Mouse (Mus musculus): Measurements from ENCODE around the gene Gstp1.

Gene Gstp1

DNA sequence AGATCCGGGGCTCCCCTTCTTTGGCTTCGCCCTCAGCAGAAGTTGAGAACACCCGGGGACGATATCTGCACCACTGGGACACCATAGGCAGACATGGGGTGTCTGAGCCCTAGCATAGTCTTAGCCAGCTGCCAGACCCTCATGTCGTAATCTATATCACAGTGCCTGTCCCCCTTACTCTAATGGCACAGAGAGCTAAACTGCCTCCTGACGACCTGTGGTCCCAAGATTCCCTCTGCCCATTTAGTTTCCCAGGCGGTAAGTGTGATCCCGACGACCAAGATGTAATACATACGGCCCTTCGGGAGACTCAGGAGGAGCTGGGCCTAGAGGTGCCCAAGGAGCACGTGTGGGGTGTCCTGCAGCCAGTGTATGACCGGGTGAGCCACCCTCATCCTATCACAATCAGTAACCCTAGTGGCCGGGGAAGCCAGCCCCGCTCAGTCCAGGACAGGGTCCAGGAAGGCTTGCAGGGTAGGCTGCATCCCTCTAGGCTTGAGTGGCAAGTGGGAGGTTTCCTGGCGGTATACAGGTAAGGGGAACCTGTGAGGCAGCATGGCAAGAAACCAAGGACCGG, 36.7 kb downstream of the Gstp1 start:
- DNase-seq (ENCODE audit: low spot score in 2 of 2), result no peak

DNA sequence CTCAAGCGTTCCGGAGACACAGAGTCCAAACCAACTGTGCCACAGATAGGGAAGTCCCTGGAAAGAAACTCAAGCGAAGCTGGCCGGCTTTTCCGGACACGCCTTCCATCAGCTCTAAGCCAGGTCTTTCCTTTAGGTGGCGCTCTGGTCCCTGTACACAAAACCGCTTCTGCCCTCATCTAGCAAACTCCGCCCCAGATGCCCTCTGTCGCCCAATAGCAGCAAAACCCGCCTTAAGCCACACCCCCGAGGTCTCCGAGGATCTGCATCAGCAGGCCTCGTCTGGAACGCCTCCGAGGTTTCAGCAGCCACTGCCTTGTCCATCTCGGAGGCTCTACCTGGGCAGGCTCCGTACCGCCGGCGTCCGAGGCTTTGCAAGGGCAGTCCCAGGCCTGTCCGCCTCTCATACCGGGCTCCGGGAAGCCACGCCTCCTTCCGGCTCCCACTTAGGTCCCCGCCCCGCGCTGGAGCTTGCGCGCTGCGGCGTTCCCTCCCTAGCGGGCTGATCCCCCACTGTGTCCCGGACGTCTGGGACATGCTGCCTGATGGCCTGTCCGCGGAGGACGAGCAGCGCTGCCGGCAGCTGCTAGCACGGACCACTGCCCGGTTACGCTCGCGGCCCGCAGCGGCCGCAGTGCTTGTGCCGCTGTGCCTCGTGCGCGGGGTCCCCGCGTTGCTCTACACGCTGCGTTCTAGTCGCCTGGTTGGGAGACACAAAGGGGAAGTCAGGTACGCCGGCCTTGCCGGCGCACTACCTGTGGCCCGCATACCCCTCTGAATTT, 37.5 kb downstream of the Gstp1 start, which contains the start of the genes Nudt8 and Gm49405:
Gene Nudt8, plus strand, starts transcription at position 462 of the 782 bp plus-strand sequence.
Gene Gm49405, plus strand, starts transcription at position 508 of the 782 bp plus-strand sequence.
- DNase-seq (ENCODE audit: low spot score in 2 of 2), result peak; percentile 87 to 89

DNA sequence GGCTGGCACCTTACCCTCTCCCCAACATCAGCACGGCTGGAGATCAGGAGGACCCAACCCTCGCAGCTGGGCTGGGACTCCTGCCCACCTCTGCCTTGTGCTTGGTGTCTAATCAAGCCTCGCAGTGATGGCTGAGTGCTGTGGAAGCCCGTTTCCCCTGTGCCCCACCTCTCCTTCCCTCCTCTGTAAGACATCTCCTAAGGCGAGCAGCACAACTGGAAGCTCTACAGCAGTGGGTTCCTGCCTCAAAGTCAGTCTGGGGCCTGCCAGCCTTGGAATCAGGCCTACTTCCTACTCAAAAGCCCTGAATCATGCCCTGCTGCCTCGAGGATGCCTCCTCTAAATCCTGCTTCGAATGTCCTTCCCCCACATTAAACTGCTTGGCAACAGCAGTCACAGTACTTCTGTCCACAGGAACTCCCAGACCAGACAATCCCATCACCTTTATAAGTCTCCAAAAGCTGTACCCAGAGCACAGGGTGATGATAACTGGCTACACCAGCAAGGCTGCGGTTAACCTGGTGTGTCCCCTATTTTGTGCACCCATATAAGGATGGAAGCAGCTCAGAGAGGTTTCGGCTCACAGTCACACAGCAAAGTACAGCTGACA, 38.6 kb downstream of the Gstp1 start:
- DNase-seq (ENCODE audit: low spot score in 2 of 2), result no peak

DNA sequence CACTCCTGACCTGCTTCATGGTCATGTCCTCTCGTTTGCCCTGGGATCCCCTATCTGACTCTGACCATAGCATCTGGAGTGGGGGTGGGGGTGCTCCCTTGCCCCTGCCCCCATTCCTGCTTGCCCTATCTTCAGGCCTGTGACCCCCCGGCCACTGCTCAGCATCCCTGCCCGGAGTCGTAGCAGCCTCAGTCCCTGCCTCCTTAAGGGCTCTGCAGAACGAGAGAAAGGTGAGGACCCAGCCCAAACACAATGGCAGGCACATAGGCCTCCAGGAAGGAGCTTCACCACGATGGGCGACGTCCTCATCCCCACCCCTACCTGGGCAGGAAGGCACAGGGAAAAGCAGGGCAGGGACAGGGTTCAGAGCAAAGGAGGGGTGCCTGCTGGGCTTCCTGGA, 39.5 kb downstream of the Gstp1 start:
- DNase-seq (ENCODE audit: low spot score in 2 of 2), result no peak

- DNase-seq (ENCODE audit: low spot score in 2 of 2), result no peak
Observed at GRCm38 (mm10) chr19:3997231-3997630, 40.6 kb downstream of the Gstp1 start.

DNA sequence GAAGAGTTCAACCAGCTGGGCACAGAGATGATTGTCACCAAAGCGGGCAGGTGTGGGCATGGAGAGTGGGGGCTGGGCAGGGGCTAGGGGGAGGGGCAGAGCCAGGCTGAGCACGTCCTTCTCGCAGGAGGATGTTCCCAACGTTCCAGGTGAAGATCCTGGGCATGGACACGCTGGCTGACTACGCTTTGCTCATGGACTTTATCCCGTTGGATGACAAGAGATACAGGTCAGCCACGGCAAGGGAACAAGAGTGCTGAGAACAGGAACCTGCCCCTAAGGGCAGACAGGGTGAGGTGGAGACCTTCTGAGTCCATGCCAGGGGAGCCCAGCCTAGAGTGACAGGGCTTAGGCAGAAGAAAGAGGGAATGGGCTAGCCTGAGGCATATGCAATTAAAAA, 41.0 kb downstream of the Gstp1 start:
- no peak for DNase-seq (ENCODE audit: low spot score in 2 of 2)

DNA sequence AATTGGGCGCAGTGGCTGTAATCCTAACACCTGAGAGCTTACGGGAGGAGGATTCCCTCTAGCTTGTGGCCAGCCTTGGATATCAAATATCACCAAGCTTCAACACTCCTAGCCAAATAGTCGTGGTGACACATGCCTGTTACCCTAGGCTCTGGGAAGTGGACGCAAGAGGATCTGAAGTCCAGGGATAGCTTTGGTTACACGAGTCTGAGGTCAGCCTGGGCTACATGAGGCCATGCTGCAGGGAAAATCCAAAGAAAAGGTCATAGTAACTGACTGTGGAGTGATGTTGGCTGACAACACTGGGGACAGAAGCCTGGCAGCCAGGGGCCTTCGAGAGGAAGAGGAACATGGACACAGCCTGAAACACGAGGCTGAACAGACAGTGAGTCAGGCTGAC, 41.7 kb downstream of the Gstp1 start:
- no peak for DNase-seq (ENCODE audit: low spot score in 2 of 2)

- DNase-seq (ENCODE audit: low spot score in 2 of 2), result no peak
Observed at GRCm38 (mm10) chr19:3995505-3995904, 42.3 kb downstream of the Gstp1 start.

DNA sequence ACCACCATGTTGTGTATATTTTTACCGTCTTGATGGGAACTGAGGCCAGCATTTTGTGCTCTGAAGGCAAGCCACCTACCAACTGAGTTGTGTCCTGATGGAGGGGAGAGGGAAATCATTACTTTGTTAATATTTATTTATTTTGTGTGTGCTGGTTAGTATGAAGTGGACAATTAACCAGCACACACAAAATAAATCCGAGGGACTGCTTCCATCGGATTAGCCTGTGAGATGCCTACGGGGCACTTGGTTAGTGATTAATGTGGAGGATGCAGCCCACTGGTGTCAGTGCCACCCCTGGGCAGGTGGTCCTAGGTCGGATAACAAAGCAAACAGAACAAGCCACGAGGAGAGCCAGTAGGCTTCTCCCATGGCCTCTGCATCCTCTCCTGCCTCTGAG, 42.9 kb downstream of the Gstp1 start:
- no peak for DNase-seq (ENCODE audit: low spot score in 2 of 2)

- DNase-seq (ENCODE audit: low spot score in 2 of 2), result no peak
Observed at GRCm38 (mm10) chr19:3992416-3992815, 45.4 kb downstream of the Gstp1 start, which contains the start of gene Tbx10. Gene Tbx10, plus strand, starts transcription at chr19:3992752.

DNA sequence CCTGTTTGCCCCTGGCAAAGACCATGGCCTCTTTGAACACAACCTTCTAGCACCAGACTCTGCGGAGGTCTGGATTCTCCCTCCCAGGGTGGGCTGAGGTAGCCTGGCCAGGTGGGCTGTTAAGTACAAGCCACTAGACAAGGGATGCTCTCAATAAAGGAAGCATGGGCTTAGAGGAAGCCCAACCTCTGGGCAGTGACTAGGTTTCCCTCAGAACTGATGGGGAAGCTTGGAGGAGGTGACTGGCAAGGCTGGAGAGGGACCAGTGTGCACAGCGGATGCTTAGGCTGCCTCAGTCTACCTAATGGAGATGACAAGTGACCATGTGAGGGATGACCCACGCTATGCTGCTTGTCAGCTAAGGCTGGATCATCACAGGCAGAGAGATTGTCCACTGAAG, 45.8 kb downstream of the Gstp1 start:
- no peak for DNase-seq (ENCODE audit: low spot score in 2 of 2)

- no peak for DNase-seq (ENCODE audit: low spot score in 2 of 2)
Observed at GRCm38 (mm10) chr19:3991562-3991961, 46.2 kb downstream of the Gstp1 start.

- no peak for DNase-seq (ENCODE audit: low spot score in 2 of 2)
Observed at GRCm38 (mm10) chr19:3990804-3991203, 47.0 kb downstream of the Gstp1 start.

DNA sequence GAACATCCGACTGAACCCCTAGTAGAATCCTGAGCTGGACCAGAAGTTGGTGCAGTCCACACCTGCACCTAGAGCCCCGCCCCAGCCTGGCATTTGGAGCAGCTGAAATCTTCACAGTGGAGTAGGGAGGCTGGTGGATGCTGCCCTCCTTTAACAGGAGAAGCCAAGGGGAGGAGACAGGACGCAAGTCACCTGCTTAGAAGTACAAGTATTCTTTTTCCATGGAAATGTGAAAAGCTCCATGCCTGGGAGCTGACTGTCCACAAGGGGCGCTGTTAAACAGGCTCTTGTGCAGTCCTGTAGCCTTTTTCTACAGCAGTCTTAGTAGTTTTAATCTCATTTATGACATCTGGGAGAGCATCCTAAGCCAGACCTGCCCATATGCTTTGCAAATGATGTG, 49.0 kb downstream of the Gstp1 start:
- no peak for DNase-seq (ENCODE audit: low spot score in 2 of 2)

DNA sequence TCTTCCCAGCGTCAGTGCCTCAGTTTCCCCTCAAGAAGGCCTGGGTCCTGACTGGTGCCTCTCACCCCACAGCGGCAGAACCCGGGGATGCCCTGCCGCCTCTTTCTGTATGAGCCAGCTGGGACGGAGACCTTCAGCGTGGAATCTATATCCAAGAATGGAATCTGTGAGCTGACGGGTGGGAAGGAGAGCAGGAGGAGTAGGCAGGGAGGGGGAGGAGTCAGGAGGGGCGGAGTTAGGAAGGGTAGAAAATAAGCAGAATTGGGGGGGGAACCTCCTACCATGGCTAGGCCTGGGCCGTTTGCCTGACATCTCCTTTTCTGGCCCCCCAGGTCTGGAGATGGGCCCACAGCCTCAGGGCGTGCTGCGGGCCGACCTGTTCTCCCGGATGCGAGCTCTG, 49.7 kb downstream of the Gstp1 start:
- DNase-seq (ENCODE audit: low spot score in 2 of 2), result no peak

GRCm38 (mm10) chr19:3986334-3986733, 51.5 kb downstream of the Gstp1 start, which contains the start of gene Acy3:
Gene Acy3, plus strand, starts transcription at chr19:3986570.
- DNase-seq (ENCODE audit: low spot score in 2 of 2), result peak in 1 of 2 experiments; percentile 34
